Mouse (Mus musculus) MEL (cell line): ENCODE measurements at regions not wholly inside any gene's neighbourhood (a gene's known extent, or its start where the extent isn't known, plus 50 kb on each side); places are given as distances from the start of the nearest gene placed in this dataset.

Experiments
- DNase-seq: peaks from one replicate; pipeline ENCODE4 v3.0.0; 2011; ENCODE audit warnings: low read depth, low spot score
- H3K27ac ChIP-seq: 2 replicates; pipeline ENCODE4 v1.5.1; 2012; ENCODE audit warnings: low read depth, mild to moderate bottlenecking, control low read depth, low read length, moderate library complexity; ENCODE audit not compliant: control insufficient read depth
- H3K27me3 ChIP-seq, 2 experiments: fragments of 150-350 bp in 1 of 2; sonication (generic) in 1 of 2; 2 replicates each; pipeline ENCODE4 v1.6.1; 2012; ENCODE audit warnings: low read length in 2 of 2, mild to moderate bottlenecking in 2 of 2, improper control_type of control experiment in 1 of 2, moderate library complexity in 1 of 2; ENCODE audit not compliant: insufficient read depth in 2 of 2, control insufficient read depth in 1 of 2
- H3K36me3 ChIP-seq, 2 experiments: 2 replicates each; pipeline ENCODE4 v1.6.1; 2012 to 2014; ENCODE audit warnings: low read length in 2 of 2, improper control_type of control experiment in 1 of 2, inconsistent platforms in 1 of 2, mild to moderate bottlenecking in 1 of 2; ENCODE audit not compliant: insufficient read depth in 2 of 2, control insufficient read depth in 1 of 2
- H3K4me1 ChIP-seq, 2 experiments: fragments of 150-350 bp in 1 of 2; sonication (generic) in 1 of 2; 2 replicates each; pipeline ENCODE4 v1.6.1; 2012; ENCODE audit warnings: low read length in 2 of 2, improper control_type of control experiment in 1 of 2, mild to moderate bottlenecking in 1 of 2; ENCODE audit not compliant: insufficient read depth in 2 of 2, control insufficient read depth in 1 of 2
- H3K4me3 ChIP-seq, 2 experiments: fragments of 150-350 bp in 1 of 2; sonication (generic) in 1 of 2; 2 replicates each; pipeline ENCODE4 v1.5.1; 2012; ENCODE audit warnings: low read depth in 2 of 2, low read length in 2 of 2, mild to moderate bottlenecking in 2 of 2, moderate library complexity in 2 of 2, control low read depth in 1 of 2, improper control_type of control experiment in 1 of 2; ENCODE audit not compliant: control insufficient read depth in 1 of 2, insufficient read depth in 1 of 2
- H3K79me2 ChIP-seq: 2 replicates; pipeline ENCODE4 v1.6.1; 2012; ENCODE audit warnings: mild to moderate bottlenecking, low read length, moderate library complexity; ENCODE audit not compliant: control insufficient read depth, poor library complexity, insufficient read depth
- H3K9ac ChIP-seq: 2 replicates; pipeline ENCODE4 v1.6.1; 2012; ENCODE audit warnings: low read depth, mild to moderate bottlenecking, control low read depth, low read length, moderate library complexity; ENCODE audit not compliant: control insufficient read depth, poor library complexity, severe bottlenecking
- H3K9me3 ChIP-seq: fragments of 150-350 bp; sonication (generic); replicated peaks from 2 replicates; pipeline ENCODE4 v1.6.1; 2012; ENCODE audit warnings: mild to moderate bottlenecking, low read length, improper control_type of control experiment, moderate library complexity; ENCODE audit not compliant: insufficient read depth
- CHD2 ChIP-seq: IDR thresholded peaks from 2 replicates; pipeline ENCODE4 v1.6.1; 2011; ENCODE audit warnings: low read length, improper control_type of control experiment
- EP300 ChIP-seq, 2 experiments: IDR thresholded peaks; 2 replicates each; pipeline ENCODE4 v1.6.1; 2011; ENCODE audit warnings: improper control_type of control experiment in 2 of 2, low read length in 2 of 2, low read depth in 1 of 2, mild to moderate bottlenecking in 1 of 2
- ETS1 ChIP-seq: IDR thresholded peaks from 2 replicates; pipeline ENCODE4 v1.6.1; 2012; ENCODE audit warnings: low read depth, mild to moderate bottlenecking, inconsistent platforms, low read length, improper control_type of control experiment, moderate library complexity
- GABPA ChIP-seq: IDR thresholded peaks from 2 replicates; pipeline ENCODE4 v1.6.1; 2012; ENCODE audit warnings: low read depth, mild to moderate bottlenecking, inconsistent platforms, low read length, improper control_type of control experiment, moderate library complexity
- HCFC1 ChIP-seq: IDR thresholded peaks from 2 replicates; pipeline ENCODE4 v1.6.1; 2012; ENCODE audit warnings: low read depth, mild to moderate bottlenecking, inconsistent platforms, low read length, improper control_type of control experiment, moderate library complexity
- JUND ChIP-seq: IDR thresholded peaks from 2 replicates; pipeline ENCODE4 v1.6.1; 2011; ENCODE audit warnings: low read depth, mild to moderate bottlenecking, improper control_type of control experiment, low read length
- MAFK ChIP-seq: IDR thresholded peaks from 2 replicates; pipeline ENCODE4 v1.6.1; 2011; ENCODE audit warnings: low read depth, mild to moderate bottlenecking, low read length, improper control_type of control experiment, borderline replicate concordance
- MAZ ChIP-seq: IDR thresholded peaks from 2 replicates; pipeline ENCODE4 v1.6.1; 2012; ENCODE audit warnings: low read depth, mild to moderate bottlenecking, inconsistent platforms, low read length, improper control_type of control experiment
- MEF2A ChIP-seq: IDR thresholded peaks from 2 replicates; pipeline ENCODE4 v1.6.1; 2014; ENCODE audit warnings: low read depth, mild to moderate bottlenecking, inconsistent platforms, low read length, improper control_type of control experiment; ENCODE audit not compliant: poor library complexity, insufficient replicate concordance, severe bottlenecking; ENCODE audit errors: extremely low read depth
- MXI1 ChIP-seq: IDR thresholded peaks from 2 replicates; pipeline ENCODE4 v1.6.1; 2011; ENCODE audit warnings: mild to moderate bottlenecking, low read depth, low read length, improper control_type of control experiment
- MYB ChIP-seq: IDR thresholded peaks from 2 replicates; pipeline ENCODE4 v1.6.1; 2011; ENCODE audit warnings: mild to moderate bottlenecking, low read depth, low read length, improper control_type of control experiment
- NRF1 ChIP-seq: IDR thresholded peaks from 2 replicates; pipeline ENCODE4 v1.6.1; 2014; ENCODE audit warnings: low read depth, mild to moderate bottlenecking, inconsistent platforms, low read length, improper control_type of control experiment, moderate library complexity; ENCODE audit not compliant: poor library complexity, insufficient read depth, severe bottlenecking
- POLR2A ChIP-seq, 2 experiments: IDR thresholded peaks; 2 replicates each; pipeline ENCODE4 v1.6.1; 2011 to 2012; ENCODE audit warnings: low read length in 2 of 2, mild to moderate bottlenecking in 2 of 2, control low read depth in 1 of 2, improper control_type of control experiment in 1 of 2, low read depth in 1 of 2, moderate library complexity in 1 of 2; ENCODE audit not compliant: control insufficient read depth in 1 of 2, insufficient read depth in 1 of 2, poor library complexity in 1 of 2
- POLR2AphosphoS2 ChIP-seq: IDR thresholded peaks from 2 replicates; pipeline ENCODE4 v1.6.1; 2011; ENCODE audit warnings: low read length, improper control_type of control experiment
- SIN3A ChIP-seq: IDR thresholded peaks from 2 replicates; pipeline ENCODE4 v1.6.1; 2012; ENCODE audit warnings: low read length, improper control_type of control experiment, inconsistent platforms
- TAL1 ChIP-seq: IDR thresholded peaks from 2 replicates; pipeline ENCODE4 v1.6.1; 2012; ENCODE audit warnings: mild to moderate bottlenecking, inconsistent platforms, low read length, moderate library complexity, mixed read lengths
- TBP ChIP-seq: IDR thresholded peaks from 2 replicates; pipeline ENCODE4 v1.8.0; 2011; ENCODE audit warnings: low read depth, low read length, improper control_type of control experiment
- UBTF ChIP-seq: IDR thresholded peaks from 2 replicates; pipeline ENCODE4 v1.6.1; 2012; ENCODE audit warnings: low read depth, mild to moderate bottlenecking, inconsistent platforms, low read length, improper control_type of control experiment, moderate library complexity, borderline replicate concordance; ENCODE audit not compliant: insufficient read depth
- USF1 ChIP-seq: IDR thresholded peaks from 2 replicates; pipeline ENCODE4 v1.6.1; 2014; ENCODE audit warnings: low read depth, mild to moderate bottlenecking, inconsistent platforms, low read length, improper control_type of control experiment, moderate library complexity
- ZKSCAN1 ChIP-seq: IDR thresholded peaks from 2 replicates; pipeline ENCODE4 v1.6.1; 2012; ENCODE audit warnings: low read depth, mild to moderate bottlenecking, inconsistent platforms, low read length, improper control_type of control experiment, moderate library complexity
- ZNF384 ChIP-seq: IDR thresholded peaks from 2 replicates; pipeline ENCODE4 v1.6.1; 2012; ENCODE audit warnings: low read depth, mild to moderate bottlenecking, inconsistent platforms, low read length, improper control_type of control experiment

DNA sequence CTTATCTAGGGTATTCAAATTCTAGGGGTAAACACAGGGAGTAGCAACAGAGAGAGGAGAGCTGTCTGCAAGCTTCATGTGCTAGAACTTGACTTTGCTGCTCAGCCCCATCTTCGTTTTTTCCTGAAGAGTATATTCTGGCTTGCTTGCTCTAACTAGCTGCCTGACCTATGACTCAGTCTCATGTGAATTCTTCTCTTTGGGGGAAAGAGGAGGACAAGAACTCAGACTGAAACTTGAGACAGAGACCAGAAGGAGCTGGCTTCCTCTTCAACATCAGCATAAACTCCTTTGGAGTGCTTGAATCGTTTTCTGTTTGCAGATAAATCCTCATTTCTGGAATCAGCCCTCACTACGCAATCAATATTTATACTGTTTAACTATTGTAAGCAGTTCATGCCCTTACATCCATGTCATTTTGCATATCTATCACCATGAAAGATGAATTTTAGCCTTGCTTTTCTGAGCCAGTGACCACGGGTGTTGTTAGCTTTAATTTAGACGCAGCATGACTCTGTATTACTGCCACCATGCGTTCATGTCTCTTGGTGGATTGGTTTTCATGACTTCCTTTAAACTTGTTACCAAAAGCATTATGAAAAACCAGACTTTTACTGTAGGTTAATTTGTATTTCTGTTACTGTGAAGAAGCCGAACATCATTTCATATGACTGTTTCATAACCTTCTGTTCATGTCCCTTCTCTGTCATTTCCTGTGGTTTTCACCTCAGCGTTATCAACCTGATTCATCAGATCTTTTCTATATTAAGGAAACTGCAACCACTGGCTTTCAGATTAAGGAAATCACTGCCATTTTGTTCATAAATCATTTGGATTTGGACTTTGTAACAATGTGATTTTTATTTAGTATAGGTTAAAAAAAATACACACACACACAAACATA is 86.1 kb downstream of the Otor start:
- Histone ChIP-seq H3K4me3 (no peak overlapping the region), H3K79me2 (no peaks in the 10 kb centered on the region), H3K9me3 (no peaks in the 10 kb centered on the region), H3K27me3 (no peaks in the 10 kb centered on the region), H3K4me1 (no peaks in the 10 kb centered on the region), H3K9ac (no peak overlapping the region), H3K27ac (no peak overlapping the region), H3K36me3 (no peaks in the 10 kb centered on the region)
- no peak for TF ChIP-seq EP300 (IDR thresholded peaks at IDR 0.05; ENCODE audit: low read depth in 1 of 2, low read length in 2 of 2)
- no peak for TF ChIP-seq MEF2A
- TF ChIP-seq GABPA = no peak
- TF ChIP-seq TAL1 = no peak
- TF ChIP-seq USF1 = no peak
- TF ChIP-seq NRF1 = no peak
- no peak for TF ChIP-seq CHD2
- no peak for TF ChIP-seq JUND
- TF ChIP-seq TBP = no peak
- no peak for TF ChIP-seq ZNF384
- no peak for TF ChIP-seq MAZ
- no peak for TF ChIP-seq UBTF
- TF ChIP-seq MYB = no peak
- no peak for TF ChIP-seq MAFK
- DNase-seq = no peak

DNA sequence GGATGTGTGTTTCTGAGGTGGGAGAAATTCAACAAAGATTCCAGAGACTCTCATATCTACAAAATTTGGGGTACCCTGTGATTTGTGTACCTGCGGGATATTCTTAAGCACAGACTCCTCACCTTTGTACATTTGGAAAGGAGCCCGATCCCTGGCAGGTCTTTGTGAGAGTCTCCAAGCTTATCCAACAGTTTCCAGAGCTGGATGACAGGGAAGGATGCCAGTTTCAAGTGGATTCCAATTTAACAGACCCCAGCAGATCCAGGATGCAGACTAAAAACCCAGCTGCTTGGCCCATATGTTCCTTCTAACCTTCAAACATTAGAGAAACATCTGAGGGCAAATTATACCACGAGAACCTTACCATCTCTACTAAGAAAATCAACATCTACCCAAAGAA is 88.5 kb downstream of the Otor start:
- Histone ChIP-seq H3K36me3 (no peaks in the 10 kb centered on the region), H3K4me3 (no peak overlapping the region), H3K79me2 (no peaks in the 10 kb centered on the region), H3K9me3 (no peaks in the 10 kb centered on the region), H3K27ac (no peak overlapping the region), H3K9ac (no peak overlapping the region), H3K27me3 (no peaks in the 10 kb centered on the region), H3K4me1 (no peaks in the 10 kb centered on the region)
- DNase-seq = no peak
- TF ChIP-seq POLR2A (IDR thresholded peaks at IDR 0.05; ENCODE audit: control insufficient read depth in 1 of 2, insufficient read depth in 1 of 2, low read depth in 1 of 2, low read length in 2 of 2, poor library complexity in 1 of 2) (no peak), SIN3A (no peak), NRF1 (no peak), ZKSCAN1 (no peak), MXI1 (no peak), UBTF (no peak), JUND (no peak), TBP (no peak), HCFC1 (no peak), EP300 (IDR thresholded peaks at IDR 0.05; ENCODE audit: low read depth in 1 of 2, low read length in 2 of 2) (no peak), POLR2AphosphoS2 (no peak), CHD2 (no peak), USF1 (no peak), ETS1 (no peak)
